Mouse (Mus musculus) limb, embryonic 11.5 days (tissue): ENCODE results near the gene Zfp991. TPM values are rescaled to one million over a fixed set of nuclear protein-coding genes. Genes with fewer than 3 reads are reported as not detected.
"Not testable (repeated sequence)": the region's sequence is repeated elsewhere in the genome, so short reads cannot be mapped to it uniquely, and the experiment has no call there.

ENCODE experiments used
- ATAC-seq: fragments of 200-750 bp; cut with Nextera tagmentation; 2 replicates; pipeline ENCODE4 v1.8.0; 2017; ENCODE audit warnings: low read depth; ENCODE audit not compliant: insufficient number of reproducible peaks, low FRiP score, low TSS enrichment
- DNase-seq: peaks from one replicate; pipeline ENCODE4 v3.0.0-alpha.2; 2015; ENCODE audit warnings: low spot score
- H3K27ac ChIP-seq: fragments of 300-500 bp; sonication (generic); replicated peaks from 2 replicates; pipeline ENCODE4 v1.5.1; 2014; ENCODE audit warnings: low read depth, mild to moderate bottlenecking, low read length
- H3K27me3 ChIP-seq: fragments of 300-500 bp; sonication (generic); 2 replicates; pipeline ENCODE4 v1.6.1; 2014; ENCODE audit warnings: mild to moderate bottlenecking, low read length, mixed read lengths; ENCODE audit not compliant: control insufficient read depth, insufficient read depth
- H3K36me3 ChIP-seq: fragments of 300-500 bp; sonication (generic); 2 replicates; pipeline ENCODE4 v1.6.1; 2014; ENCODE audit warnings: mild to moderate bottlenecking, low read length, moderate library complexity, mixed read lengths; ENCODE audit not compliant: control insufficient read depth, insufficient read depth
- H3K4me1 ChIP-seq: fragments of 300-500 bp; sonication (generic); 2 replicates; pipeline ENCODE4 v1.6.1; 2014; ENCODE audit warnings: low read length, mixed read lengths; ENCODE audit not compliant: control insufficient read depth, insufficient read depth
- H3K4me2 ChIP-seq: fragments of 300-500 bp; sonication (generic); 2 replicates; pipeline ENCODE4 v1.6.1; 2014; ENCODE audit warnings: low read depth, mild to moderate bottlenecking, moderate library complexity; ENCODE audit not compliant: severe bottlenecking
- H3K4me3 ChIP-seq: fragments of 300-500 bp; sonication (generic); 2 replicates; pipeline ENCODE4 v1.5.1; 2014; ENCODE audit warnings: low read depth, low read length
- H3K9ac ChIP-seq: fragments of 300-500 bp; sonication (generic); 2 replicates; pipeline ENCODE4 v1.6.1; 2014; ENCODE audit warnings: mild to moderate bottlenecking, low read length
- H3K9me3 ChIP-seq: fragments of 300-500 bp; sonication (generic); 2 replicates; pipeline ENCODE4 v1.6.1; 2016; ENCODE audit warnings: low read length; ENCODE audit not compliant: control insufficient read depth
- WGBS: fragments of 180-500 bp; shearing (Covaris S2); extraction: QIAGEN DNeasy Blood & Tissue Kit; methylation state at CpG from one replicate; pipeline ENCODE4 v1.1.7; 2014; 5-methylcytosine and 5-hydroxymethylcytosine counted together
- polyA plus RNA-seq: library from polyadenylated mRNA; unstranded; fragments of >200 nt; fragmentation: Nextera tagmentation; extraction: Ambion mirVana; gene quantifications from 2 replicates; pipeline ENCODE4 v1.2.1, GENCODE M21; 2014

The Zfp991 gene
- polyA plus RNA-seq, 1 experiment from 2014 or later: 10.8 TPM

- DNase-seq, H3K27ac ChIP-seq, H3K36me3 ChIP-seq, H3K4me3 ChIP-seq, H3K9me3 ChIP-seq, H3K4me2 ChIP-seq, ATAC-seq, H3K4me1 ChIP-seq, H3K27me3 ChIP-seq, H3K9ac ChIP-seq: not testable (repeated sequence)
- no CpG with 5 or more reads among the region's 4 CpGs for WGBS
Measured at GRCm38 (mm10) chr4:147171557-147171956, 39.7 kb downstream of the Zfp991 start.

- H3K27ac ChIP-seq, H3K9ac ChIP-seq, H3K4me3 ChIP-seq, DNase-seq, H3K4me2 ChIP-seq, H3K9me3 ChIP-seq, H3K4me1 ChIP-seq, H3K36me3 ChIP-seq, H3K27me3 ChIP-seq: not testable (repeated sequence)
- 93% methylated on average over 7 of the region's 12 CpGs for WGBS
- peak; percentile 40; the same call in 1 of the 2 replicates for ATAC-seq
Measured at GRCm38 (mm10) chr4:147176279-147176880, 44.5 kb downstream of the Zfp991 start.

GRCm38 (mm10) chr4:147181141-147181685, 49.4 kb downstream of the Zfp991 start:
- H3K4me3 ChIP-seq, H3K27me3 ChIP-seq, ATAC-seq, H3K9ac ChIP-seq, H3K27ac ChIP-seq, DNase-seq, H3K4me2 ChIP-seq, H3K4me1 ChIP-seq, H3K36me3 ChIP-seq, H3K9me3 ChIP-seq: not testable (repeated sequence)
- WGBS: 94% methylated on average over 7 of the region's 8 CpGs

GRCm38 (mm10) chr4:147181969-147182705, 50.3 kb downstream of the Zfp991 start:
- H3K4me3 ChIP-seq, H3K4me1 ChIP-seq, H3K27ac ChIP-seq, H3K9ac ChIP-seq, H3K27me3 ChIP-seq, H3K36me3 ChIP-seq, H3K4me2 ChIP-seq, DNase-seq, H3K9me3 ChIP-seq: not testable (repeated sequence)
- peak; percentile 81 for ATAC-seq
- no CpG with 5 or more reads among the region's 13 CpGs for WGBS

DNA sequence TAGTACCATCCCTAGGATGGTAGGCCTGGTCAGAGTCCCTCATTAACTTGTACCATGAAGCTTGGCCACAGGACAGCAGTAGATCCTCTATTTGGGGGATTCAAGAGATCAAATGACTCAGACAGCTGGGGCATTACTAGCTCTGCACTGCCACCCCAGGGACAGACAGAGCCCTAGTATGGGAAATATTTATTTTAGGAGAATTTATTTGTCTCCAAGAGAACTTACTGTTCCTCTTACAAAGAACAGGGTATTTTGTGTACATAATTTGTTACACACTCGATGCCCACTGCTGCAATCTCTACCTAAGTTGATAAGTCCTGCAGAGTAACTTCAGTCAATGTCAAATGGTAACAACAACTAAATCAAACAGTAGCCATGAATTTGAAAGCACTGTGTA, 55.0 kb downstream of the Zfp991 start:
- H3K9ac ChIP-seq, H3K4me2 ChIP-seq, H3K36me3 ChIP-seq, DNase-seq, H3K27ac ChIP-seq, H3K27me3 ChIP-seq, H3K4me3 ChIP-seq, H3K9me3 ChIP-seq, H3K4me1 ChIP-seq: not testable (repeated sequence)
- peak; percentile 65 for ATAC-seq
- 100% methylated on average over 1 of the region's 1 CpGs for WGBS

DNA sequence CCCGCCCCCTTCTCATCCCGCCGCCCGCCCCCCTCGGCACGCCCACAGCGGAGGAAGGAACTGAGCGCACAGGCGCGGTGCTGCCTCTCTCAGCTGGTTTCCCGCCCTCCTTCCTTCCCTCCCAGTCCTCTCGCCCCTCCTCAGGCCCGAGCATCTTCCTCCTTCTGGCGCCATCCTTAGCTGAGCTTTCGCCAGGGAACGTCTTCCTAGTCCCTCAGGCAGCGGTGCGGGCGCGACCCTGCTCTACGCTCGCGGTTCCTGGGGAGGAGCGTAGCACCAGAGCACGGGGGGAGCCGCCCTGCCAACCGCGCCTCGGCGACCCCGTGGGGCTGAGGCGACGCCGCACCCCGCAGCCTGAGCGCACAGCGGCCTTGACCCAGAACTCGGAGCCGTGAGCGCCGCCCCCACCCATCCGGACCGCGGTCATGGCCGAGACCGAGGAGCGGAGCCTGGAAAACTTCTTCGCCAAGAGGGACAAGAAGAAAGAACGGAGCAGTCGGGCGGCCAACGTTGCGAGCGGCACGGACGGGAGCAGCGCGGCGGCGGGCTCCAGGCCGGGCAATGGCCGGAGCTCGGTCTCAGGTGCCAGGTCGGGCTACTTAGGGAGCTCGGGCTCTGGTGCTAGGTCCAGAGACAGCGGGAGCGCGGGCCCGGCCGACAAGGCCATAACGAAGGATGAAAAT, 55.6 kb downstream of the Zfp991 start:
- ATAC-seq (peak; percentile 56), DNase-seq (peak; percentile 20)
- not testable (repeated sequence) for H3K27me3 ChIP-seq, H3K9ac ChIP-seq, H3K4me2 ChIP-seq, H3K4me3 ChIP-seq, H3K9me3 ChIP-seq, H3K4me1 ChIP-seq, H3K36me3 ChIP-seq, H3K27ac ChIP-seq
- 66% methylated on average over 56 of the region's 71 CpGs for WGBS

- H3K27me3 ChIP-seq, H3K9ac ChIP-seq, H3K4me1 ChIP-seq, H3K4me2 ChIP-seq, H3K9me3 ChIP-seq, H3K27ac ChIP-seq, H3K36me3 ChIP-seq, ATAC-seq, H3K4me3 ChIP-seq, DNase-seq: not testable (repeated sequence)
- WGBS: 94% methylated on average over 3 of the region's 9 CpGs
Measured at GRCm38 (mm10) chr4:147195186-147195585, 63.3 kb downstream of the Zfp991 start.

DNA sequence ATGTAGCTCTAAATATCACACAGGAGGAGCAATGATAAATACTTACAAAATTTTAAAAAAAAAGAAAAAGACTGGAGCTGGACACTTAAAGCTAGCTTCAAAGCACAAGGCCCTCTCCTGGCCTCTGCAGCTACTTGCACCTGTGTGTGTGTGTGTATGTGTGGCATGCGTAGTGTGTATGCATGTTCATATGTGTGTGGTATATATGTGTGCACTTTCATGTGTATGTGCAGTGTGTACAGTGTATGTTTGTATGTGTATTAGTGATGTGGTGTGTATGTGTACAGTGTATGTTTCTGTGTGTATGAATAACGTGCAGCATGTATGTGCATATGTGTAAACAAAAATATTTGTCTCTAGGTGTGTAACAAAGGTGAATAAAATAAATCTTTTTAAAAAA, 65.4 kb downstream of the Zfp991 start:
- WGBS: 87% methylated on average over 2 of the region's 2 CpGs
- not testable (repeated sequence) for H3K36me3 ChIP-seq, H3K9ac ChIP-seq, H3K9me3 ChIP-seq, H3K27me3 ChIP-seq, H3K4me1 ChIP-seq, H3K4me2 ChIP-seq, H3K27ac ChIP-seq, H3K4me3 ChIP-seq
- peak; percentile 5 for DNase-seq
- ATAC-seq: 0 out of 2 replicates have a peak, but pooled peaks have one; percentile 33
